Mouse (Mus musculus) spleen, adult 2 months (tissue): ENCODE results near the gene Skap1.

Experiments
- CTCF ChIP-seq: fragments of 200-500 bp; IDR thresholded peaks from 2 replicates; pipeline ENCODE4 v1.5.1; 2011; ENCODE audit warnings: mild to moderate bottlenecking, inconsistent platforms; ENCODE audit not compliant: insufficient read depth, insufficient read length, insufficient replicate concordance; ENCODE audit errors: extremely low read depth
- POLR2A ChIP-seq: fragments of 200-500 bp; IDR thresholded peaks from 2 replicates; pipeline ENCODE4 v1.6.1; 2011; ENCODE audit warnings: low read depth, low read length, inconsistent platforms

- TF ChIP-seq CTCF (no peak), POLR2A (no peak)
Observed at GRCm38 (mm10) chr11:96713210-96714005, 249.0 kb downstream of the Skap1 start.
